Mouse (Mus musculus) urinary bladder, postnatal 25 days (tissue): ENCODE measurements at regions not wholly inside any gene's neighbourhood (a gene's known extent, or its start where the extent isn't known, plus 50 kb on each side); places are given as distances from the start of the nearest gene placed in this dataset.
A peak's percentile ranks its signal among the peaks of the same experiment; 100 is the strongest.
"Not testable (repeated sequence)": the region's sequence is repeated elsewhere in the genome, so short reads cannot be mapped to it uniquely, and the experiment has no call there.

ENCODE experiments used
- DNase-seq: peaks from one replicate; pipeline ENCODE4 v3.0.0; 2022; ENCODE audit warnings: low spot score

DNA sequence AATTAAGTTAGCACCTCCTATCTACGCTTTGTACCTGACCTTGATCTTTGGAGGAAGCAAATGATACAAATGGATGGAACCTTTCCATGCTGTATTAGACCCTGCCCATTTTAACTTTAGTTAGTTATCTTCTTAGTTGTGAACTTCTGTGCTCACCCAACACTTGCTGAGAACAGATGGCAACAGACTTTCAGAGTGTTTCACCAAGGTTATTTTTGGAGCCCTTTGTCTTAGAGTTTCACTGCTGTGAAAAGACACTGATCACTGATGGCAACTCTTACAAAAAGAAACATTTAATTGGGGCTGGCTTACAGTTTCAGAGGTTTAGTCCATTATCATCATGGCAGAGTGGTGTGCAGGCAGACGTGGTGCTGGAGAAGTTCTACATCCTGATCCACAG, 88.8 kb upstream of the Zfp746 start:
- no peak for DNase-seq

DNA sequence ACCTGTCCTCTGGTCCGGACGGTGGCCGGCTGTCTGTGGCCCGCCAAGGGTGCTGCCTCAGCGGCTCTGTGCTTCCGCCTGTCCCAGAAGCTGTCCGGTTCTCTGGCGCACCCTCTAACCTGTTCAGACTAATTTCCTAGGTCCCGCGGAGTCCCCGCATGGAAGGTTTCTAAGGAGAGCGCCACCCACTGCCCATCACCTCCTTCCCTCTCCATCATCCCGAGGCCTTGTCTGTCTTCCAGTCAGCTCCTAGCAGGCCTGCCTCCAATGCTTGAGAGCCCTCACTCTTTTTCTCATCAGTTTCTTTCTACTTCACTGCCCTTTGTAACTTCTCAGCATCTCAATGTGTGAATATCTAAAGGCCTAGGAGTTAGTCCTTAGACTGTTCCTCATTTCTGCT, 86.4 kb upstream of the Zfp746 start:
- DNase-seq = not testable (repeated sequence)

DNA sequence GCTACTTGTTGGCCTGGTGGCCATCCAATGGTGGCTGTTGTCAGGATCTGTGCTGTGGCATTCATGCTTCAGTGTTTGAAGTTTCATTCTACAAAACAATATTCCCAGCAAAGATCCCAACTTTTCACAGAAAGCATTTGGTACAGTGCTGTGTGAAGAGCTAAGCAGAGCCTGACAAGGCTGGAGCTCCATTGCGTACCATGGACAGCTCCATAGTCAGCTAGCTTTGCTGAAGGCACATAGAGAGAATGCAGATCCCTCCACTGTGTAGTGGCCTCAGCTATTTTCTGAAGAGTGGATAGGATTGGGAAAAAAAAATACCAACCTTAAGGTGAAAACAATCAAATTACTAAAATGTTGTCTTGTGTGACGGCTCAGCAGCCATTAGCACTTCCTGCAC, 50.5 kb upstream of the Zfp746 start:
- DNase-seq = peak; percentile 10
